Mouse (Mus musculus): ENCODE measurements at regions not wholly inside any gene's neighbourhood (a gene's known extent, or its start where the extent isn't known, plus 50 kb on each side); places are given as distances from the start of the nearest gene placed in this dataset.

- Histone ChIP-seq H3K4me1 (no peaks in the 10 kb centered on the region), H3K27me3 (ENCODE audit: low read depth, poor library complexity, severe bottlenecking) (no peaks in the 10 kb centered on the region), H3K9me3 (replicated peaks) (no peaks in the 10 kb centered on the region), H3K36me3 (no peaks in the 10 kb centered on the region), H3K27ac (replicated peaks) (no peak overlapping the region; the same call in 1 of the 2 replicates), H3K4me3 (no peak overlapping the region)
- DNase-seq (ENCODE audit: low spot score) = no peak
These were observed 179.9 kb downstream of the Bcl11a start for GRCm38 (mm10) chr11:24257741-24258140.

- Histone ChIP-seq H3K4me3 (no peak overlapping the region), H3K27me3 (ENCODE audit: low read depth, poor library complexity, severe bottlenecking) (no peaks in the 10 kb centered on the region), H3K36me3 (no peaks in the 10 kb centered on the region), H3K27ac (replicated peaks) (no peak overlapping the region), H3K9me3 (replicated peaks) (no peaks in the 10 kb centered on the region), H3K4me1 (no peaks in the 10 kb centered on the region)
- DNase-seq (ENCODE audit: low spot score) = no peak
- WGBS = 79% methylated on average over 6 of the region's 6 CpGs
These were observed 180.5 kb downstream of the Bcl11a start for GRCm38 (mm10) chr11:24258340-24258739.

GRCm38 (mm10) chr11:24259668-24260067, 181.8 kb downstream of the Bcl11a start:
- Histone ChIP-seq H3K9me3 (replicated peaks) (no peaks in the 10 kb centered on the region), H3K36me3 (no peaks in the 10 kb centered on the region), H3K4me1 (no peaks in the 10 kb centered on the region), H3K4me3 (no peak overlapping the region), H3K27me3 (ENCODE audit: low read depth, poor library complexity, severe bottlenecking) (no peaks in the 10 kb centered on the region), H3K27ac (replicated peaks) (no peak overlapping the region)
- 83% methylated on average over 2 of the region's 2 CpGs for whole genome bisulfite sequencing
- no peak for DNase-seq (ENCODE audit: low spot score)

GRCm38 (mm10) chr11:24269046-24269445, 191.2 kb downstream of the Bcl11a start:
- H3K27me3 ChIP-seq (ENCODE audit: low read depth, poor library complexity, severe bottlenecking) = no peaks in the 10 kb centered on the region
- DNase-seq (ENCODE audit: low spot score) = no peak
- no peak overlapping the region for H3K27ac ChIP-seq (replicated peaks)
- peaks cover 6% of the 10 kb centered on the region for H3K4me1 ChIP-seq
- WGBS = 88% methylated on average over 2 of the region's 2 CpGs
- no peaks in the 10 kb centered on the region for H3K9me3 ChIP-seq (replicated peaks)
- H3K36me3 ChIP-seq = no peaks in the 10 kb centered on the region
- no peak overlapping the region for H3K4me3 ChIP-seq

- Histone ChIP-seq H3K27ac (replicated peaks) (no peak overlapping the region), H3K4me1 (peaks cover 48% of the 10 kb centered on the region), H3K36me3 (no peaks in the 10 kb centered on the region), H3K9me3 (replicated peaks) (no peaks in the 10 kb centered on the region), H3K4me3 (no peak overlapping the region), H3K27me3 (ENCODE audit: low read depth, poor library complexity, severe bottlenecking) (peaks cover 28% of the 10 kb centered on the region)
- WGBS = 87% methylated on average over 5 of the region's 5 CpGs
- no peak for DNase-seq (ENCODE audit: low spot score)
These were observed 203.8 kb downstream of the Bcl11a start for GRCm38 (mm10) chr11:24281628-24282027.

- Histone ChIP-seq H3K4me3 (no peak overlapping the region), H3K4me1 (peaks cover 57% of the 10 kb centered on the region), H3K36me3 (no peaks in the 10 kb centered on the region), H3K9me3 (replicated peaks) (no peaks in the 10 kb centered on the region), H3K27me3 (ENCODE audit: low read depth, poor library complexity, severe bottlenecking) (peaks cover 28% of the 10 kb centered on the region), H3K27ac (replicated peaks) (peak overlapping the region; percentile 61)
- no peak for DNase-seq (ENCODE audit: low spot score)
- WGBS = 55% methylated on average over 9 of the region's 9 CpGs
These were observed 204.7 kb downstream of the Bcl11a start for GRCm38 (mm10) chr11:24282556-24282955.

- Histone ChIP-seq H3K27ac (replicated peaks) (peak overlapping the region; percentile 83), H3K4me1 (peaks cover 62% of the 10 kb centered on the region), H3K4me3 (peak overlapping the region; percentile 37), H3K9me3 (replicated peaks) (no peaks in the 10 kb centered on the region), H3K36me3 (no peaks in the 10 kb centered on the region), H3K27me3 (ENCODE audit: low read depth, poor library complexity, severe bottlenecking) (peaks cover 33% of the 10 kb centered on the region)
- peak; percentile 84 for DNase-seq (ENCODE audit: low spot score)
- 9% methylated on average over 18 of the region's 18 CpGs for WGBS
These were observed 208.6 kb downstream of the Bcl11a start for GRCm38 (mm10) chr11:24286129-24287108.

- DNase-seq (ENCODE audit: low spot score) = no peak
- H3K36me3 ChIP-seq = no peaks in the 10 kb centered on the region
- H3K9me3 ChIP-seq (replicated peaks) = no peaks in the 10 kb centered on the region
- peaks cover 22% of the 10 kb centered on the region; the same call in 1 of the 2 replicates for H3K27me3 ChIP-seq (ENCODE audit: low read depth, poor library complexity, severe bottlenecking)
- H3K4me1 ChIP-seq = peaks cover 28% of the 10 kb centered on the region
- no peak overlapping the region for H3K4me3 ChIP-seq
- 77% methylated on average over 3 of the region's 3 CpGs for WGBS
- H3K27ac ChIP-seq (replicated peaks) = no peak overlapping the region
These were observed 215.4 kb downstream of the Bcl11a start for GRCm38 (mm10) chr11:24293209-24293608.

GRCm38 (mm10) chr11:24293860-24294531, 216.1 kb downstream of the Bcl11a start:
- Histone ChIP-seq H3K27me3 (ENCODE audit: low read depth, poor library complexity, severe bottlenecking) (peaks cover 22% of the 10 kb centered on the region; the same call in 1 of the 2 replicates), H3K4me3 (no peak overlapping the region), H3K36me3 (no peaks in the 10 kb centered on the region), H3K9me3 (replicated peaks) (no peaks in the 10 kb centered on the region), H3K27ac (replicated peaks) (no peak overlapping the region), H3K4me1 (peaks cover 28% of the 10 kb centered on the region)
- 66% methylated on average over 7 of the region's 7 CpGs for WGBS
- no peak for DNase-seq (ENCODE audit: low spot score)

- peaks cover 28% of the 10 kb centered on the region for H3K4me1 ChIP-seq
- no peak overlapping the region for H3K4me3 ChIP-seq
- 0 out of 2 replicates have a peak overlapping the region, but pooled peaks have one; percentile 14 for H3K27ac ChIP-seq (replicated peaks)
- no peaks in the 10 kb centered on the region for H3K9me3 ChIP-seq (replicated peaks)
- H3K27me3 ChIP-seq (ENCODE audit: low read depth, poor library complexity, severe bottlenecking) = peaks cover 15% of the 10 kb centered on the region; the same call in 1 of the 2 replicates
- 36% methylated on average over 12 of the region's 12 CpGs for WGBS
- DNase-seq (ENCODE audit: low spot score) = no peak
- H3K36me3 ChIP-seq = no peaks in the 10 kb centered on the region
These were observed 219.2 kb downstream of the Bcl11a start for GRCm38 (mm10) chr11:24296893-24297624.

GRCm38 (mm10) chr11:24297763-24298162, 219.9 kb downstream of the Bcl11a start:
- Histone ChIP-seq H3K27ac (replicated peaks) (no peak overlapping the region), H3K36me3 (no peaks in the 10 kb centered on the region), H3K9me3 (replicated peaks) (no peaks in the 10 kb centered on the region), H3K4me3 (no peak overlapping the region), H3K27me3 (ENCODE audit: low read depth, poor library complexity, severe bottlenecking) (peaks cover 13% of the 10 kb centered on the region; the same call in 1 of the 2 replicates), H3K4me1 (peaks cover 28% of the 10 kb centered on the region)
- DNase-seq (ENCODE audit: low spot score) = no peak
- WGBS = 69% methylated on average over 5 of the region's 5 CpGs

- H3K36me3 ChIP-seq = no peaks in the 10 kb centered on the region
- H3K27me3 ChIP-seq (ENCODE audit: low read depth, poor library complexity, severe bottlenecking) = peaks cover 13% of the 10 kb centered on the region; the same call in 1 of the 2 replicates
- H3K9me3 ChIP-seq (replicated peaks) = no peaks in the 10 kb centered on the region
- no peak for DNase-seq (ENCODE audit: low spot score)
- peaks cover 37% of the 10 kb centered on the region for H3K4me1 ChIP-seq
- H3K4me3 ChIP-seq = no peak overlapping the region
- 88% methylated on average over 4 of the region's 4 CpGs for WGBS
- H3K27ac ChIP-seq (replicated peaks) = no peak overlapping the region
These were observed 222.5 kb downstream of the Bcl11a start for GRCm38 (mm10) chr11:24300351-24300750.

Data from midbrain, embryonic 10.5 days (tissue).